Mouse (Mus musculus): Measurements from ENCODE around the gene Krtap4-6. TPM values are rescaled to one million over a fixed set of nuclear protein-coding genes. Genes with fewer than 3 reads are reported as not detected.
"Not testable (repeated sequence)": the region's sequence is repeated elsewhere in the genome, so short reads cannot be mapped to it uniquely, and the experiment has no call there.

Gene Krtap4-6
- total RNA-seq, 1 experiment, result not detected

- Histone ChIP-seq H3K4me3 (ENCODE audit: insufficient read depth in 1 of 2, low read depth in 1 of 2, low read length in 2 of 2, poor library complexity in 1 of 2, severe bottlenecking in 1 of 2) (no peak overlapping the region), H3K36me3 (ENCODE audit: control insufficient read depth, insufficient read depth, low read length, poor library complexity, severe bottlenecking) (no peaks in the 10 kb centered on the region), H3K9ac (ENCODE audit: insufficient read depth, low read depth, low read length, poor library complexity, severe bottlenecking) (no peak overlapping the region), H3K9me3 (ENCODE audit: control insufficient read depth, insufficient read depth, low read depth, low read length) (no peaks in the 10 kb centered on the region), H3K27ac (ENCODE audit: insufficient read depth, low read depth, low read length, poor library complexity, severe bottlenecking) (no peak overlapping the region), H3K4me1 (ENCODE audit: control insufficient read depth in 2 of 2, insufficient read depth in 2 of 2, low read length in 2 of 2, poor library complexity in 1 of 2) (no peaks in the 10 kb centered on the region)
- no peak for DNase-seq (ENCODE audit: low read depth, low spot score)
- TF ChIP-seq CHD2 (IDR thresholded peaks at IDR 0.05; ENCODE audit: low read depth, low read length), result no peak
- no peak for TF ChIP-seq MAFK (IDR thresholded peaks at IDR 0.05; ENCODE audit: insufficient read depth, low read depth, low read length)
- no peak for TF ChIP-seq ZNF384 (IDR thresholded peaks at IDR 0.05; ENCODE audit: low read depth, low read length)
- TF ChIP-seq ZC3H11A (IDR thresholded peaks at IDR 0.05; ENCODE audit: borderline replicate concordance, low read depth, low read length), result no peak
- no peak for TF ChIP-seq HCFC1 (IDR thresholded peaks at IDR 0.05; ENCODE audit: borderline replicate concordance, insufficient read depth, low read length)
- in situ Hi-C loops (cut with MboI; ENCODE audit: low sequenced_read_pairs in 2 of 2, unreplicated experiment in 2 of 2), result no loop called here
Observed at GRCm38 (mm10) chr11:99644351-99644750, 21.4 kb downstream of the Krtap4-6 start.

DNA sequence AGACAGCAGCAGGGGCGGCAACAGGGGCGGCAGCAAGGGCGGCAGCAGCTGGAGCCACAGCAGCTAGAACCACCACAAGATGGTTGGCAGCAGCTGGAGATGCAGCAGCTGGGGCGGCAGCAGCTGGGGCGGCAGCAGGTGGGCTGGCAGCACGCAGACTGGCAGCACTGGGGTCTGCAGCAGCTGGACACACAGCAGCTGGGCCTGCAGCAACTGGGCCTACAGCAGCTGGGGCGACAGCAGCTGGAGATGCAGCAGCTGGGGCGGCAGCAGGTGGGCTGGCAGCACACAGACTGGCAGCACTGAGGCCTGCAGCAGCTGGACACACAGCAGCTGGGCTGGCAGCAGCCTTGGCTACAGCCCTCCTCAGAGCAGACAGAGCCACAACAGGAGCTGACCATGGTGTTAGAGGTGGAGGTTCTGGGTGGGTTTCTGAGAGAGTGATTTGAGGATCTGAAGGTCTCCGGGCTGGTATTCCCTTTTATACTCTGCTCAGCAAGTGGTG is 22.1 kb downstream of the Krtap4-6 start, which contains the start of gene Krtap4-7:
Gene Krtap4-7, minus strand, starts transcription at position 455 of the 505 bp plus-strand sequence.
- H3K9ac ChIP-seq (ENCODE audit: insufficient read depth, low read depth, low read length, poor library complexity, severe bottlenecking); H3K36me3 ChIP-seq (ENCODE audit: control insufficient read depth, insufficient read depth, low read length, poor library complexity, severe bottlenecking); H3K4me1 ChIP-seq (ENCODE audit: control insufficient read depth in 2 of 2, insufficient read depth in 2 of 2, low read length in 2 of 2, poor library complexity in 1 of 2); DNase-seq (ENCODE audit: low read depth, low spot score); in situ Hi-C loops (cut with MboI; ENCODE audit: low sequenced_read_pairs in 2 of 2, unreplicated experiment in 2 of 2); H3K4me3 ChIP-seq (ENCODE audit: insufficient read depth in 1 of 2, low read depth in 1 of 2, low read length in 2 of 2, poor library complexity in 1 of 2, severe bottlenecking in 1 of 2); H3K27ac ChIP-seq (ENCODE audit: insufficient read depth, low read depth, low read length, poor library complexity, severe bottlenecking); H3K9me3 ChIP-seq (ENCODE audit: control insufficient read depth, insufficient read depth, low read depth, low read length): not testable (repeated sequence)

DNA sequence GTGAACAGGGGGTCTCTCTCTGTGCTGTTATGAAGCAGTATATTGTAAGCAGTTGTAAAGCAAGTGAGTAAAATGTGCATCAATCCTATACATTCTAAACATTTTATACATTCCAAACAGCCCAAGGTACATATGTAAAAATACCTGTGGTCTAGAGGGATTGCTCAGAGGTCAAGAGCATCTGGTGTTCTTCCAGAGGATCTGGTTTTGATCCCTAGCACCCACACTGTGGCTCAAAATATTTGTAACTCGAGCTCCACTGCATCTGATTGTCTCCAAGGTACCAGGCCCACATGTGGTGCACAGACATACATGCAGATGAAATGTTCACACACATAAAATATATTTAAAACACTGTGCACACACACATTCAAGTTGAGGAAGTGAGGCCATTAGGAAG is 24.8 kb downstream of the Krtap4-6 start:
- no peaks in the 10 kb centered on the region for H3K4me1 ChIP-seq (ENCODE audit: control insufficient read depth in 2 of 2, insufficient read depth in 2 of 2, low read length in 2 of 2, poor library complexity in 1 of 2)
- no peaks in the 10 kb centered on the region for H3K9me3 ChIP-seq (ENCODE audit: control insufficient read depth, insufficient read depth, low read depth, low read length)
- TF ChIP-seq CHD2 (IDR thresholded peaks at IDR 0.05; ENCODE audit: low read depth, low read length) (no peak), ZNF384 (IDR thresholded peaks at IDR 0.05; ENCODE audit: low read depth, low read length) (no peak), ZC3H11A (IDR thresholded peaks at IDR 0.05; ENCODE audit: borderline replicate concordance, low read depth, low read length) (no peak), HCFC1 (IDR thresholded peaks at IDR 0.05; ENCODE audit: borderline replicate concordance, insufficient read depth, low read length) (no peak), MAFK (IDR thresholded peaks at IDR 0.05; ENCODE audit: insufficient read depth, low read depth, low read length) (no peak)
- no peak overlapping the region for H3K9ac ChIP-seq (ENCODE audit: insufficient read depth, low read depth, low read length, poor library complexity, severe bottlenecking)
- in situ Hi-C loops (cut with MboI; ENCODE audit: low sequenced_read_pairs in 2 of 2, unreplicated experiment in 2 of 2), result no loop called here
- H3K36me3 ChIP-seq (ENCODE audit: control insufficient read depth, insufficient read depth, low read length, poor library complexity, severe bottlenecking), result no peaks in the 10 kb centered on the region
- no peak for DNase-seq (ENCODE audit: low read depth, low spot score)
- H3K27ac ChIP-seq (ENCODE audit: insufficient read depth, low read depth, low read length, poor library complexity, severe bottlenecking), result no peak overlapping the region
- no peak overlapping the region for H3K4me3 ChIP-seq (ENCODE audit: insufficient read depth in 1 of 2, low read depth in 1 of 2, low read length in 2 of 2, poor library complexity in 1 of 2, severe bottlenecking in 1 of 2)

DNA sequence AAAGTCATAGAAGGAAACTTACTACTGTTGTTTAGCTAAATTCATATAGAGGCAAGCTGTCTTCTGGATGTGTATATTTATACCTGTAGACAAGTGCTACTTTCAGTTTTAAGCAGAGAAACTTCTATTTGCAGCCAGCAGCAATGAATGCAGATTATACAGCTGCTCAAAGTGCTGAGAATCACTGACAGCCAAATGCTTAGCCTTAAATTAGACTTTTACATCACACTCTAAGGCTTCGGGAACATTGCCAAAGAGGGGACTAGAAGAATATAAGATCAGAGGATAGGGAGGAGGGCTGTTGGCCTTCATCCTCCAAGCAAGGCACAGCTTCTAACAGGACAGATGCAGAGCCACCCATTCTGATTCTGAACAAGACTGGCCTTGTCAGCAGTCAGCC is 28.7 kb downstream of the Krtap4-6 start:
- in situ Hi-C loops (cut with MboI; ENCODE audit: low sequenced_read_pairs in 2 of 2, unreplicated experiment in 2 of 2), result no loop called here

DNA sequence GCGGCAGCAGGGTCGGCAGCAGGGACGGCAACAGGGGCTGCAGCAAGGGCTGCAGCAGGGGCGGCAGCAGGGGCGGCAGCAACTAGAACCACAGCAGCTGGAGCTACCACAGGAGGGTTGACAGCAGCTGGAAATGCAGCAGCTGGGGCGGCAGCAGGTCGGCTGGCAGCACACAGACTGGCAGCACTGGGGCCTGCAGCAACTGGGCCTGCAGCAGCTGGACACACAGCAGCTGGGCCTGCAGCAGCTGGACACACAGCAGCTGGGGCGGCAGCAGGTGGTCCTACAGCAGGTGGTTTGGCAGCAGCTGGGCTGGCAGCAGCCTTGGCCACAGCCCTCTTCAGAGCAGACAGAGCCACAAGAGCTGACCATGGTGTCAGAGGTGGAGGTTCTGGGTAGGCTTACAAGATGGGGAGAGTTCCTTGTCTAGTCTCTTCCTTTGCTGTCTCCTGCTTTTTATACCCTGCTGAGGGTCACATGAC is 31.1 kb downstream of the Krtap4-6 start, which contains the start of gene Krtap4-2:
Gene Krtap4-2, minus strand, starts transcription at position 432 of the 482 bp plus-strand sequence.
- in situ Hi-C loops (cut with MboI; ENCODE audit: low sequenced_read_pairs in 2 of 2, unreplicated experiment in 2 of 2), result no loop called here
- no peak within 1 kb of the TSS for H3K27ac ChIP-seq (ENCODE audit: insufficient read depth, low read depth, low read length, poor library complexity, severe bottlenecking)
- H3K36me3 ChIP-seq (ENCODE audit: control insufficient read depth, insufficient read depth, low read length, poor library complexity, severe bottlenecking), result no peaks in the 10 kb centered on the region
- H3K9me3 ChIP-seq (ENCODE audit: control insufficient read depth, insufficient read depth, low read depth, low read length), result no peaks in the 10 kb centered on the region
- no peak within 1 kb of the TSS for H3K9ac ChIP-seq (ENCODE audit: insufficient read depth, low read depth, low read length, poor library complexity, severe bottlenecking)
- TF ChIP-seq ZC3H11A (IDR thresholded peaks at IDR 0.05; ENCODE audit: borderline replicate concordance, low read depth, low read length) (no peak), ZNF384 (IDR thresholded peaks at IDR 0.05; ENCODE audit: low read depth, low read length) (no peak), HCFC1 (IDR thresholded peaks at IDR 0.05; ENCODE audit: borderline replicate concordance, insufficient read depth, low read length) (no peak), CHD2 (IDR thresholded peaks at IDR 0.05; ENCODE audit: low read depth, low read length) (no peak)
- no peaks in the 10 kb centered on the region for H3K4me1 ChIP-seq (ENCODE audit: control insufficient read depth in 2 of 2, insufficient read depth in 2 of 2, low read length in 2 of 2, poor library complexity in 1 of 2)
- DNase-seq (ENCODE audit: low read depth, low spot score), result no peak
- H3K4me3 ChIP-seq (ENCODE audit: insufficient read depth in 1 of 2, low read depth in 1 of 2, low read length in 2 of 2, poor library complexity in 1 of 2, severe bottlenecking in 1 of 2), result no peak within 1 kb of the TSS

More for the DNA sequence above, 28.7 kb downstream of the Krtap4-6 start:
- TF ChIP-seq CHD2 (IDR thresholded peaks at IDR 0.05; ENCODE audit: low read depth, low read length), result no peak
- TF ChIP-seq ZC3H11A (IDR thresholded peaks at IDR 0.05; ENCODE audit: borderline replicate concordance, low read depth, low read length), result no peak
- TF ChIP-seq HCFC1 (IDR thresholded peaks at IDR 0.05; ENCODE audit: borderline replicate concordance, insufficient read depth, low read length), result no peak
- no peak for TF ChIP-seq ZNF384 (IDR thresholded peaks at IDR 0.05; ENCODE audit: low read depth, low read length)
- no peak for TF ChIP-seq MAFK (IDR thresholded peaks at IDR 0.05; ENCODE audit: insufficient read depth, low read depth, low read length)
- Histone ChIP-seq H3K9ac (ENCODE audit: insufficient read depth, low read depth, low read length, poor library complexity, severe bottlenecking) (no peak overlapping the region), H3K27ac (ENCODE audit: insufficient read depth, low read depth, low read length, poor library complexity, severe bottlenecking) (no peak overlapping the region), H3K4me3 (ENCODE audit: insufficient read depth in 1 of 2, low read depth in 1 of 2, low read length in 2 of 2, poor library complexity in 1 of 2, severe bottlenecking in 1 of 2) (no peak overlapping the region), H3K36me3 (ENCODE audit: control insufficient read depth, insufficient read depth, low read length, poor library complexity, severe bottlenecking) (no peaks in the 10 kb centered on the region), H3K4me1 (ENCODE audit: control insufficient read depth in 2 of 2, insufficient read depth in 2 of 2, low read length in 2 of 2, poor library complexity in 1 of 2) (no peaks in the 10 kb centered on the region), H3K9me3 (ENCODE audit: control insufficient read depth, insufficient read depth, low read depth, low read length) (no peaks in the 10 kb centered on the region)
- DNase-seq (ENCODE audit: low read depth, low spot score), result no peak
